Mouse (Mus musculus) kidney, postnatal 14 days (tissue): ENCODE results near the gene Dchs2.
"Not testable (repeated sequence)": the region's sequence is repeated elsewhere in the genome, so short reads cannot be mapped to it uniquely, and the experiment has no call there.

ENCODE experiments used
- DNase-seq: peaks from one replicate; pipeline ENCODE4 v3.0.0; 2022; ENCODE audit warnings: mixed read lengths

The Dchs2 gene

DNA sequence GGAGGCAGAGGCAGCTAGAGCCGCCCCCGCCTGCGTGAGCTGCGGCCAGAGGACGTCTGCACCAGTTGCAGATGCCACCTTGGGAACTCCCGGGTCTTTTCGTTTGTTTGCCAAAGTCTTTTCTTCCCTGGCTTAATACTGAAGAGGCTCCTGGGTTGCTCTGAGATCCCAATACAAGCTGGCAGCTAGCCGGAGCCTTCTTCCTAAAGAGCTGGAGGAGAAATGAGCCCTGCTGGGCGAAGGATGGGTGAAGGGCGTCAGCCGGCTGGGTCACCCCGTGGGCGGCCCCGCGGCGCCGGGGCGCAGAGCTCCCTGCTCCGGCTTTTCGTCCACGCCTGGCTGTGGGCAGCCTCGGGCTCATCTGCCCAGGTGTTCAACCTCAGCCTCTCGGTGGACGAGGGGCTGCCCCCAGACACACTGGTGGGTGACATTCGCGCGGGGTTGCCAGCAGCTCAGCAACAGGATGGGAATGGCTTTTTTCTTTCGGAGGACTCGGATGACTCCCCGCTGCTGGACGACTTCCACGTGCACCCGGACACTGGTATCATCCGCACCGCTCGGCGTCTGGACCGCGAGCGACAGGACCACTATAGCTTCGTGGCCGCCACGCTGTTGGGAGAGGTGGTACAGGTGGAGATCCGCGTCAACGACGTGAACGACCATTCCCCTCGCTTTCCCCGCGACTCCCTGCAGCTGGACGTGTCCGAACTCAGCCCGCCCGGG, at the start of gene Dchs2:
Dchs2 (plus strand) TSS at position 223 of the 723 bp plus-strand sequence.
- DNase-seq, result no peak

DNA sequence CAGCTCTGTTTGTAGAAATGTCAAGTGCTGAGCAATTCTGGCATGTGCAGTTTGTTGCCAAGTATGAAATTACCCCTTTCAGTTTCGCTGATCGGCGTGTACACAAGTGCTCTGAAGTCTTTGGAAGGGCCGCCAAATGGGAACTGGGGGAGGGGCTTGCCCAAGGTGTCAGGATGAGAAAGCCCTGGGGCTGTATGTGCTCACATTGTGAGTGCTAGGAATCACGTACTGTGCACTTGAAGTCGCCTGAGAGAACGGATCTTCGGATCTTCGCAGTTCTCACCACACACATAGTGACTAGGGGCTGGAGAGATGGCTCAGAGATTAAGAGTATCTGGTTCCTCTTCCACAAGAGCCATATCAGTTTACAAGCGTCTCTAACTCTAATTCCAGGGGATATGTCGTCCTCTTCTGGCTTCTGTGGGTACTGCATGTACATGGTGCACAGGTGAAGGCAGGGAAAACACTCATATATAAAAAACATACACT, 47.1 kb upstream of the Dchs2 start:
- peak; percentile 62 for DNase-seq

DNA sequence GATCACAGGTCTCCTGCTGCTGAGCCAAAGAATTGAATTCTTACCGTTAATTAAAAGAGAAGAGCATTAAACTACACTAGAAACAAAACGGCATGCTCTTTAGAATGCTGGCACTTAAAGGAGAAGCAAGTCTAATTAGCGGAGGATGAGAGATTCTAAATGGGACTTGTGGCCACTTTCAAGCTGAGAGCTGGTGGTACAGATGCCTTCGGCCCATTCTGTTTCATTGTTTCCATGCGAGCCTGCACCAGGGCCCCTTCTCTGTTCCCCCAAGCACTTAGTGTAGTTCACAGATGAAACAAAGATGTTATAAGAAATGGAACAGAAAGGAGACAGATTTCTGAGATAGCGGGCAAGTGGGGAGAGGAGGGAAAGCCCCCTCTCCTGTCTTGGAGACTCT, 30.2 kb upstream of the Dchs2 start:
- no peak for DNase-seq

DNA sequence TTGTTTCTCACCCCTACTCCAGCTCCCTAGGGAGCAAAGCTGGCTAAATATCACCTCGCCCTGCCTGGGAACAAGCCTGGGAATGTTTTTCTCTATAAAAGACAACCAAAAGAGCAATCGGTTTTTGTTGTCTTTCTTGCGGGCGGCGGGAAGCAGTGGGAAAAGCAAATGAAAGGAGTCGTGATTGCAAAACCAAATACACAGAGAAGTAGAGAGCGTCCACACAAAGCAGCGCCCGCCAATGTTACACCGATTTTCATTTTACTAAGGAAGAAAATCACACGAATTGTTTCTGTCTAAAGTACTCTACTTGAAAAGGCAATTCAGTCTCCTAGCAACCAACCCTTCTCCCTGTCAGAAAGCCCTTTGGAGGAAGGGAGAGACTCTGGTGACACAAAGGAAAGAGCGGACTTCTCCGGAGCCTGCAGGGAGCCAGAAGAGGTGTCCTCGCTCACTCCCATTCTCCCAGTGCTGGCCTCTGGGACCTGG, 29.2 kb upstream of the Dchs2 start:
- DNase-seq, result no peak

DNA sequence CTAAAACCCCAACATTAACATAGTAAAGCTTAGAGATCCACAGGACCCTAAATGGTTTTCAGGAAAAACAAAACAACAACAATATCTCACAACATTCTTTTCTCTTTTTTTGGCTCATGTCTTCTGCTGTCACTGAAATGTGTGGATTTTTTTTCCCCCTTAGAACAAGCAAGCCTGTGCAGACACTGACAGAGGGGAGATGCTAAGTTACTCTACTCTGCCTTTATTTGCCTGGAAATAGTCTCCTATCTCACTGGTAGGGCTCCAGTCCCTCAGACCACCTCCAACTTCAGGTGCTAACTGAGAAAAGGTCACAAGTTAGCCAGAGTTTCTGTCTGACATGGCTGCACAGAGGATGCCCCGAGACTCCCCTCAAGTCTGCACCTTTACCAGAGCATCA, 28.6 kb upstream of the Dchs2 start:
- DNase-seq, result no peak

DNA sequence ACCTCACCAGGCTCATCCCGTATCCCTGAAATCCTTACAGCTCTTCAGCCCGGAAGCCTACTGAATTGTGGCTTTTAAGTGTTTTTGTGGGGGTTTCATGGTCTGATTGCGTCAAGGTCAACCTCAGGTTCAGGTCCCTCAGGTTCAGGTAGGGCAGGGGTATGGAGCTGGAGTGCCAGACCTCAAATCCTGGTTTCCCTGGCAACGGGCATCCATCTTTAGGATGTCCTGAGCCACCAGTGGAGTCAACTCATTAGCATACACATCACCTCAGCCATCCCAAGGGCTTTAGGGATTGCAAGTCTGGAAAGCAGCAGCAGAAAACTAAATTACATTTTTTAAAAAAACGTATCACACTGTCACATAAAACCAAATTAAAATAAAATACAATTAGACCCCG, 28.1 kb upstream of the Dchs2 start:
- DNase-seq, result no peak

DNA sequence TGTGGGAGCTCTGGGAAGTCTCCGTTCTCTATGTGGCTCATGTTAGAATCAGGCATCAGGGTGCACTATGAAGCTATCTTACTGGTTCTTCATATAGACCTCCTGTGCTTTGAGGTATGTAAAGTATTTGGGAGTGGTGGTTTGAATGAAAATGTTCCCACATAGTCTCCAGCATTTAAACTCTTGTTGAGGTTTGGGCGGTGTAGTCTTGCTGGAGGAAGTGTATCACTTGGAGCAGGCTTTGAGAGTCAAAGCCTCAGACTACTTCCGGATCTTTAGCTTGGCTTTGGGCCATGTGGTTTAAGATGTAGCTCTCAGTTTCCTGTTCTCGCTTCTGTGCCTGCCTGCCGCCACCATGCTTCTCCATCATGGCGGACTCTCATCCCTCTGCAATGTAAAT, 25.5 kb upstream of the Dchs2 start:
- DNase-seq, result no peak

DNA sequence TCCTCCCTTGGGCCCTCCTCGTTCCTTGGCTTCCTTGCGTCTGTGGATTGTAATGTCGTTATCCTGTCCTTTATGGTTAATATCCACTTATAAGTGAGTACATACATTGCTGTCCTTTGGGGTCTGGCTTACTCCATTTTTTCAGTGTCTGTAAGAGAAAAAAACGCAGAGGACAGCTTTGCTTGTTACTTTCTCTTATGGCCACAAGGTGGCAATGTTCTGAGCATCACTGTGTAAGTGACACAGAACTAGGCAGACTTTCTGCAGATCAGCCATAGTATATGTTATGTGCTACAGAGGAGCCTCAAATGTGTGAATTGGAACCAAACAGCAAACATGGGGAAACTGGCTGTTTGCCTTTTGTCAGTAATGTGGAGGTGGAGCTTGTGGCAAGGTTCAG, 17.6 kb upstream of the Dchs2 start:
- DNase-seq, result peak; percentile 31

DNA sequence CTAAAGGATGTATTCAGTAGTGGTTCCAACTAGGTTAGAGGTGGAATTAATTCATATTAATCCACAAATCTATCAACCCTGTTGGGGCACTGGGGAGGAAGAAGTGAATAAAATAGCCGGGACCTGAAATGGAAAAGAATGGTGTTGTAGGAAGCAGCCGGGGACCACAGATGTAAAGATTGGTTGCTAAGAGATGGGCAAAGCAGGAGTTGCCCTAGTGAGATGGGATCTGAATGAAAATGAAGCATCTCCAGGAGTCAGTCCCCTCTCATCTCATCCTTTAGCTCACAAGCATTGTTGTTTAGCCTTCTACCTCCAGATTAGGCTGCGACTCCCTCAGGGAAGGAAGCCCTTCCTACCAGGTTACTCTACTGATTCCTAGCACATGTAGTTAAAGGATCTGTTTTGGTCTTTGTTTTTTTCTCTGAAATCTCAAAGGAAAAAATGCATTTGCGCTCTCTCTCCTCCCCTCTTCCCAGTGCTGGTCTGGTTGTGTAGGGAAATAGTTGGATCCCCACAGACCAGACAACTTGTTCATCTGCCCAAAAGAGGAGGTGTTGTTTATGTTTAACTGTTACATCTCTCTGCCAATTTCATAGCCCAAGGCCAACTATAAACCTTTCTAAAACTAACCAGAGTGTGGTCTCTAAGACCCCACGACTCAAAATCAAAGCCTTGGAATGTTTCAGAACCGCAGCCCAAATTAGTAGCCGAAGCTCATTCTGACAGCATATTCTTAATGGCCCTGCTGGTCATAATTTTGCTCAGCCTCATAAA, 16.1 kb upstream of the Dchs2 start:
- no peak for DNase-seq

DNA sequence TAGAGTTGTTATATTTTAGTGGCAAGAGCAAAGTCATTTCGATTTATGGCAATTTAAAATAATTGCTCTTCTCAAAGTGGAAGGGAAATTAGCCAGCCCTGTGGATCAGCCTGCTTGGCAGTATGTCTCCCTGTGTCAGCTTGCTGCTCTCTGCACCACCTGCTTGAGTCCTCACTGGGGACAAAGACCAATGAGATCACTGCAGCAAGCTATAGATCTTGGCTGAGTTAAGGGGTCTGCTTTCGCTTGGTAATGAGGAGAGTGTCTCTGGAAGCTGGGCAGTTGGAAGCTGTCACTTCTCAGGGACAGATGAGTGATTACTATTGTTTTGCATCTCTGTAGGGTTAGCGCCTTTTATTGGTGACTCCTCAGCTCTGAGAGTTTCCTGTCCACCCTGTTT, 14.9 kb upstream of the Dchs2 start:
- no peak for DNase-seq

DNA sequence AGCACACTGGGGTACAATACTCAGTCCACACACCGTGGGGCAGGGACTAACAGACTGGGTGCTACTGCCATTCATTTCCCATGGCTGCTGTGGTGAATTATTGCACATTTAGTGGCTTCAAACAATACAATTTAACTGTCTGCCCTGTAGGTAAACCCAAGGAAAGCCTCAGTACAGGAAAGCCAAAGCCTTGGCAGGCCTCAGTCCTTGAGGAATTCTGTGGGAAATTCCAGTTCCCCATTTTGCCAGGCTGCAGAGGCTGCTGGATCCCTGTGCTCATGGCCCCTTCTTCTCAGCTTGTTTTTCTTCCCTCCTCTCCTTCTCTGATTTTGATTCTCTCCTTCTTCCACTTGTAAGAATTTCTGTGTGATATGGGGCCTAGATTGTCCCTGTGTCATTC, 12.8 kb upstream of the Dchs2 start:
- DNase-seq, result no peak

DNA sequence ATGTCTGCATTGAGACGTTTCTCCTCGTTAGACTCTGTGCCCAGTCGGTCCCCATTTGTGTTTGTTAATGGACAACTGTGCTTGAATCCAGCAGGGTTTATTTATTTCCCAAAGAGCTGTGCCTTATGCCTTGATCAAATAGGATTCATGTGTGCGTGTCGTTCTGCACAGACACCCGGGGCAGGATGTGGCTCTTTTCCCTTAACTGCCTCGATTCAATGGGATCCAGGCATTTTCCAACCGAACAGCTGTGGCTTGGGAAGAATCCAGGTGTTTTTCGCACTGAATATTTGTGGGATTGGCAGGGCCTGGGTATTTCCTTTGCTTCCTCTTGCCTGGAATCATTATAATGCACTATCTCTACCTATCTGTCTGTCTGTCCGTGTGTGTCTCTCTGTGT, 10.2 kb upstream of the Dchs2 start:
- no peak for DNase-seq

DNA sequence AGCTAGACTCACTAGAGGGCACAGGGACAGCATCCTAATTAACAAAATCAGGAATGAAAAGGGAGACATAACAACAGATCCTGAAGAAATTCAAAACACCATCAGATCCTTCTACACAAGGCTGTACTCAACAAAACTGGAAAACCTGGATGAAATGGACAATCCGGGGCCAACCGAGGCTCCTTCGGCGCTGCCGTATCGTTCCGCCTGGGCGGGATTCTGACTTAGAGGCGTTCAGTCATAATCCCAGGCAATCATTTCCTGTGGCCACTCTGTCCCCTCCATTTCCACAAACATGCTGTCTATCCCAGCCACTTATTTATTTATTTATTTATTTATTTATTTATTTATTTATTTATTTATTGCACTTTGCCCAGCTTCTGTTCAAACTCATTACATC, 3.8 kb upstream of the Dchs2 start:
- DNase-seq, result not testable (repeated sequence)

DNA sequence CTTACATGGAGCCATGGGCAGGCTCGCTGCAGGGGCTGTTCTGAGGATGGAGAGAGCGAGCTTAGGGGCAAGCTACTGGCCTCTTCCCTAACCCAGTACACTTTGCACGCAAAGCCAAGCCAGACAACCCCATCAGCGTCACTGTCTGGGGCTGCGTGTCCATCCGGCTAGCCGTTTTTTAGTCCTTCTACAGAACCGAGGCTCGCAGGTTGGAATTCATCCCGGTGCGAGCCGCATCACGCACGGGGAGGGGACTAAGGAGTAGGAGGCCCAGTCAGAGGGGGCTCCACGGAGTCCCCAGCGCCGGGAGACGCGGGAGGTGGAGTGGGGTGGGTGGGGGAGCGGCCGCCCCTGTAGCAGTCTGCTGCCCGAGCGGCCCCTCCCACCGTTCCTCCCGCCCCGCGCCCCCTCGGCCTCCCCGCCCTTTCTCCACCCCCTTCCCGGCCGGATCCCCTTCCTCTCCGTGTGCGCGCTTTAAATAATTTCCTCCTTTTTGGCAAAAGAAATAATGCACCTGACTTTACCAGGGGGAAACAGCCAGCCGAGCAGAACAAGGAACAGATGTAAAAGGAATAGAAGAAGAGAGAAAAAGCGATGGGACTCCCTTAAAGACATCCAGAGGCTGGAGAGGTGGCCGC, 541 bp upstream of the Dchs2 start:
- peak; percentile 7 for DNase-seq

DNA sequence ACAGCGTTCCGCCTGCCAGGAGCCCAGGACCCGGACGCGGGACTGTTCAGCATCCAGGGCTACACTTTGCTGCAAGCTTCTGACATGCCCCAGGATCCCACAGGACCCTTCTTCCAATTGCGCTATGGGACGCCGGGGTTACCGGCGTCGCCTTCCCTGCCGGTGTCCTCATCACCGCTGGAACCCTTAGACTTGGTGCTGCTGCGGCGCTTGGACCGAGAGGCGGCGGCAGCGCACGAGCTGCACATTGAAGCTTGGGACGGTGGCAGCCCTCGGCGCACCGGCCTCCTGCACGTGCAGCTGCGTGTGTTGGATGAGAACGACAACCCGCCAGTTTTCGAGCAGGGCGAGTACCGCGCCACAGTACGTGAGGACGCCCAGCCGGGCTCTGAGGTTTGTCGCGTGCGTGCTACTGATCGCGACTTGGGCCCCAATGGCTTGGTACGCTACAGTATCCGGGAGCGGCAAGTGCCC, 738 bp downstream of the Dchs2 start:
- no peak for DNase-seq

DNA sequence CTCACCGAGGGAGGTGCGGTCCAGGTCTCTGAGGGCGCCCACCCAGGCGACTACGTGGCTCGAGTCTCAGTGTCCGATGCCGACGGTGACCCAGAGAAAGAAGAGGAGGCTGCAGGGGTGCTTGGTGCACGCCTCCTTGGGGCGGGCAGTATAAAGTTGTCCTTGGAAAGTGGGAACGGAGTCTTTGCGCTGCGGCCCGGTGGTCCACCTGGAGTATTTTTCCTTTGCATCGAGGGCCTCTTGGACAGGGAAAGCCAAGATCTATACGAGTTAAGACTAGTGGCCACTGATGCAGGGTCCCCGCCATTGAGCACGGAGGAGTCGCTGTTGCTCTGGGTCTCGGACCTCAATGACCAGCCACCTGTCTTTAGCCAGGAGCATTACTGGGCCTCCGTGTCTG, 1.4 kb downstream of the Dchs2 start:
- no peak for DNase-seq

DNA sequence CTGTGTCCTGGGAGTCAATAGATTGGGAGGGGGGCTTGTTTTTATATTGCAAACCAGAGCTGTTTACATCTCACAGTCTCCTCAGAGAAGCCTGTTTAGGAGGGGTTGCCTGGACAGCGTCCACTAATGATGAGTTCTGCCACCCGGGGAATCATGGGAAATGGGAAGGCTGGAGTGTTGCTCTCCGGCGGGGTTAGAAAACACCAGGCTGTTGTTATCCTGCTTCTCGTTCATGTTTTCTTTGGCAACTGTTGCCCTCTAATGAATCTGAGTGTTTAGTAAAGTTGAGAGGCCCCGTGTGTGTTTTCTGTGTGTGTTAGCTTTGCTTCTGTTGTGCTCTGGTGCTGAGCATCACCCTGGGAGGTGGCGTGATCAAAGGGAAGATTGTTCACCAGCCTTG, 8.7 kb downstream of the Dchs2 start:
- peak; percentile 28 for DNase-seq

DNA sequence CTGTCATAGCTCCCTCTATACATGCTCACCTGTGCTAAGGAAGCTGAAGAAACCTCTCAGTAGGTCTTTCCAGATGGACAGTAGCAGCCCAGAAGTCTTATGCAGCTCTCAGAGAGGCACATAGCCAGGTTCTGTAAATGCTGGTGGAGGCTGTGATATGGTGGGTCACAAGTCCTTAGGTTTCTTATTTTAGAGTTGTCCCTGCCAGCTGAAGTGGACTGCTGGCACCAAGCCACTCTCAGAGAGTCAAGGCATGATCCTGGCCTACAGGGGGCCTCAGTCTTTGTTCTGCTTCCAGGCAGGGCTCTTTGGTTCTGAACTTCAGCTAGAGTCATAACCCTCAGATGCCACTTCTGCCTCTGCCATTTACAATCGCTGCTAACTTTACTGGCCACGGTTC, 11.1 kb downstream of the Dchs2 start:
- no peak for DNase-seq

DNA sequence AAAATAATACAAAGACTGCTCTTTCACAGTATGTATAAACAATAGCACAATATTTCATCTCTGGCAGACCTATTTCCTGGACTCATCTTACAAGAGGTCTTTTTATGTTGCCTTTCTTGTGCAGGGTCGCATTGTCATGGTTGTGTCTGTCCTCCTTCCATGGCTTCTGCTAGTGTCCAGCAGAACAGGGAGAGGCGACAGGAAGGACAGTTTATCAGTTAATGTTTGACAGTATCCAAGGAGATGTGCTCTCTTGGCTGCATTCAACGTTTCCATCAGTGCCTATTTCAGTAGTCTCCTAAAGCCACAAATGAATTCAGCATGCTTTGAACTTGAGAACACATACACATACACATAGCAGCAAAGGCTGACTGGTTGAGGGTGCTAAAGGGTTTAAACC, 17.9 kb downstream of the Dchs2 start:
- peak; percentile 22 for DNase-seq

DNA sequence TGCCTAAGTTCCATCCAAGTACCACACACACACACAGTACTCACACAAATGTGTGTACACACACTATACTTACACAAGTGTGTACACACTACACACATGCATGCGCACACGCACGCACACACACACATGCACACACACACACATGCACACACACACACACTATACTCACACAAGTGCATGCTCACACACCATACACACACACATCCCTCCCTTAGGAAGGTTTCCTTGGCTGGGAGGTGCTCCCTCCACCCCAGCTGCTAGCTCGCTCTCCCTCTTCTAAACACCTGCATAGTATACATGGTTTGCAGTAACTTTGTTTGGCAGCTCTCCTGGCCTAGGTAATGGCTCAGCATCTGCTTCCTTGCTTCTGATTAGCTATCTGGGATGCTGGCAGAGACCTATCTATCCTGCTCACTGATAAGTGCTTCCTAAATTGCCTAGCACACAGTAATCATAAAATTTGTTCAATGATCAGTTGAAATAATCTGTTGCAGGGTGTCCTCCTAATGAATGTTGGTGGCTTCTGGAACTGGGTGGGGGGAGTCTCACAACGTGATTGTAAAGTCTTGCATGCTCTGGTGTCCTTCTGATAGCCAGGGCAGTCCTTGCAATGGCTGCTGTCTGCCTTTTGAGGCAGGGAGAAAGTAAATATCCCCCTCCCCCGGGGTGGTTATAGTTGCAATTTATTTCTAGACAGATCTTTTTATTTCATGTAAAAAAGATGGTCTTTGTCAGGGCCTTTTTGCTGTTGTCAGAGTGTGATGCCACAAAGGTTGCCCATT, 19.7 kb downstream of the Dchs2 start:
- no peak for DNase-seq

DNA sequence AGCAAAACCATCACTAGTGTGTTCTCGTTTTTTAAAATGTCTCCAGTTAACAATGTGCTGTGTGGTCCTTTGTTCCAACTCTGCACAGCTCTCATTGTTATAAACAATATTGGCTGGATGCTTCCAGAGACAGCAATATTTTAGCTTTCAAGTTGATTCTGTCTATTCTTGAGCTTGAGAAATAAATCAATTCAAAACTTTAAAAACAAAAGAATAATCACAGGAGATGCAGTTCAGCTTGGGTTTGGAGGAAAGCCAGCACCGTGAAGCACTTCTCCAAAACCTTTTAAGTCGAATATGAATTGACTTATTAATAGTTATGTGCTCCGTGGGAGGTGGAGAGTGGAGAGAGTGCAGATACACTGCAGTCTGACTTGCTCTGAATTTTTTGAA, 20.3 kb downstream of the Dchs2 start:
- DNase-seq, result no peak

DNA sequence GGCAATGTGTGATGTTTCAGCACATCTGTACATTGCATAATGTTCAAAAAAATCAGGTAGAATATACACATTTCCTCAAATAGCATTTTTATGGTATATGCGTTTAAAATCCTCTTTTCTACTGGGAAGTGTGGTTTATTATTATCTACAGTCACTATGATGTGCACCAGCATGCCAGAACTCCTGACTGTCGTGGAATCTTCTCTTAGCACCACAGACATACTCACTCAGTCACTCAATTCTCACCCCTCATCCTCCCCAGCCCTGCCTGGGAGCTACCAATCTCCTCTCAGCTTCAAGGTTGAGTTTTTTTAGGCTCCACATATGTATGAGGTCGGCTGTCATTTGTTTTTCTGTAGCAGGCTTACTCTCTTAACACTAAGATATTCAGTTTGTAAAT, 20.8 kb downstream of the Dchs2 start:
- no peak for DNase-seq

DNA sequence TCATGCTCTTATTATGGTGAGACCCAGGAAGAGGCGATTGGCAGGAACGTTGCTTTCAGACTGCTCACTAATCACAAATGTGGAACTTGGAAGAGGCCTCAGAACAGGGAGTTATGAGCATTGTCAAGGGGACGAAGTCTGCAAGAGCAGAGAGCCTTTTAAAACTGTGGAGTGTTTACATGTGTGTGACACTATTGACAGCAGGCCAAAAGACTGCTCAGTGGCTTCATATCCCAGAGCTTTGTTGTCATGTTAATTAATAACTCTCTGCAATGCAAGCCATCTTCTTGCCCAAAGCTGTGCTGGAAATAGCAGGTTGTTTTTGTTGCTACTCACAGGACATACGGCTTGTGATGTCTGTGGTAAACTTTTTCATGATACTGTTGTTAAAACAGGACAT, 27.9 kb downstream of the Dchs2 start:
- peak; percentile 52 for DNase-seq
